Mouse (Mus musculus) MEL (cell line): ENCODE results near the gene Zyx.

Experiments used
- CTCF ChIP-seq, 3 experiments: IDR thresholded peaks in 2 of 3; conservative IDR thresholded peaks in 1 of 3; 2 replicates each; pipeline ENCODE4 v1.5.1; 2011 to 2012; ENCODE audit warnings: low read length in 3 of 3, low read depth in 2 of 3, mild to moderate bottlenecking in 2 of 3, improper control_type of control experiment in 1 of 3, inconsistent platforms in 1 of 3, mixed read lengths in 1 of 3, moderate library complexity in 1 of 3; ENCODE audit not compliant: control insufficient read depth in 1 of 3, insufficient read depth in 1 of 3, poor library complexity in 1 of 3, severe bottlenecking in 1 of 3
- GATA1 ChIP-seq: IDR thresholded peaks from 2 replicates; pipeline ENCODE4 v1.6.1; 2011; ENCODE audit warnings: low read depth, low read length, improper control_type of control experiment
- HCFC1 ChIP-seq: IDR thresholded peaks from 2 replicates; pipeline ENCODE4 v1.6.1; 2012; ENCODE audit warnings: low read depth, mild to moderate bottlenecking, inconsistent platforms, low read length, improper control_type of control experiment, moderate library complexity
- POLR2A ChIP-seq, 2 experiments: IDR thresholded peaks; 2 replicates each; pipeline ENCODE4 v1.6.1; 2011 to 2012; ENCODE audit warnings: low read length in 2 of 2, mild to moderate bottlenecking in 2 of 2, control low read depth in 1 of 2, improper control_type of control experiment in 1 of 2, low read depth in 1 of 2, moderate library complexity in 1 of 2; ENCODE audit not compliant: control insufficient read depth in 1 of 2, insufficient read depth in 1 of 2, poor library complexity in 1 of 2
- POLR2AphosphoS2 ChIP-seq: IDR thresholded peaks from 2 replicates; pipeline ENCODE4 v1.6.1; 2011; ENCODE audit warnings: low read length, improper control_type of control experiment
- SMC3 ChIP-seq: IDR thresholded peaks from 2 replicates; pipeline ENCODE4 v1.6.1; 2011; ENCODE audit warnings: low read depth, low read length, improper control_type of control experiment
- USF2 ChIP-seq, 2 experiments: IDR thresholded peaks; 2 replicates each; pipeline ENCODE4 v1.6.1; 2011 to 2012; ENCODE audit warnings: improper control_type of control experiment in 2 of 2, low read length in 2 of 2, borderline replicate concordance in 1 of 2, inconsistent platforms in 1 of 2, low read depth in 1 of 2, mild to moderate bottlenecking in 1 of 2; ENCODE audit not compliant: insufficient read depth in 1 of 2

DNA sequence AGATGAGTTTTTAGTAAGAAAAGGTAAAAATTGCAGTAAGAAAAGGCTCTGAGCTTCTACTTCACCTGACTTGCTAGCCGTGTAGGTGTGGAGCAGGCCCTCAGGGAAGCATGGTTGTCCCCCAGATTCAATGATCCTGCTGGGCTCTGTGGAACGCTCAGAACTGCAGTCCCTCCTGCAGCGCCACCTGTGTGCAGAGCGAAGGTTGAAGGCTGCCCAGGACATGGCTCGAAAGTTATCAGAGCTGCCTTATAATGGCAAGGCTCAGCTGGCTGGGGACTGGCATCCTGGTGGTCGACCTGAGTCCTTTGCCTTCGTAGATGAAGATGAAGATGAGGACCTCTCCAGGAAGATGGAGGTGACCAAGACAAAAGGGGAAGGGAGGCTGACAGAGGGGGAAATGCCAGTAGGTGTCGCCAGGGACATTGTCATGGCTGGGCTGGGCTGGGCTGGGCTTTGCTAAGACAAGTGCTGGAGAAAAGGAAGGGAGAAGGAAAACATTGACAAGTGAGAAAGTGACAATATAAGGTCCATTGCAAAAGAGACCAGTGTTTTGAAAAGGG lies 39.5 kb upstream of the Zyx start:
- TF ChIP-seq CTCF (IDR thresholded peaks at IDR 0.05 in 2 of 3, conservative IDR thresholded peaks at IDR 0.05 in 1 of 3; ENCODE audit: control insufficient read depth in 1 of 3, insufficient read depth in 1 of 3, low read depth in 2 of 3, low read length in 3 of 3, poor library complexity in 1 of 3, severe bottlenecking in 1 of 3) (peak in 2 of 3 experiments; percentile 14 to 25; a peak in 3 of 6 replicates), HCFC1 (no peak), POLR2AphosphoS2 (no peak), POLR2A (IDR thresholded peaks at IDR 0.05; ENCODE audit: control insufficient read depth in 1 of 2, insufficient read depth in 1 of 2, low read depth in 1 of 2, low read length in 2 of 2, poor library complexity in 1 of 2) (no peak), USF2 (IDR thresholded peaks at IDR 0.05; ENCODE audit: borderline replicate concordance in 1 of 2, insufficient read depth in 1 of 2, low read depth in 1 of 2, low read length in 2 of 2) (no peak), GATA1 (no peak), SMC3 (0 out of 2 replicates have a peak, but pooled peaks have one; percentile 4)
